Mouse (Mus musculus) layer of hippocampus, adult 6 months (tissue): ENCODE results near the gene Sptbn1. TPM values are rescaled to one million over a fixed set of nuclear protein-coding genes. Genes with fewer than 3 reads are reported as not detected.

Experiments used
- long read RNA-seq, 2 experiments: library from polyadenylated mRNA; unstranded; transcript quantifications; one replicate each; pipeline ENCODE4 v2.0.0; 2019 to 2020
- polyA plus RNA-seq: library from polyadenylated mRNA; unstranded; fragments of <200 nt; fragmentation: Nextera tagmentation; gene quantifications from 2 replicates; pipeline ENCODE4 v1.2.3, GENCODE M21; 2021

The Sptbn1 gene
- 68.6 and 78.8 TPM in 2 replicates for polyA plus RNA-seq
- long read RNA-seq, experiment 1, transcript Sptbn1-207 (2 exons, 2,956 nt): major isoform, 5 of 427 reads
- long read RNA-seq, experiment 1, partial matches to known transcripts: 408 of 427 reads
- long read RNA-seq, experiment 1, other reads (novel, unspliced or antisense): 14 of 427 reads
- long read RNA-seq, experiment 2, full-length matches to known transcripts: 25 of 504 reads
- long read RNA-seq, experiment 2, partial matches to known transcripts: 451 of 504 reads
- long read RNA-seq, experiment 2, other reads (novel, unspliced or antisense): 28 of 504 reads

GRCm38 (mm10) chr11:30267892-30268647 is at the start of gene Sptbn1:
Gene Sptbn1 (minus strand): TSS chr11:30268175.

Other genes starting within 250 kb of the Sptbn1 start
- 1.2 and 1.3 TPM in 2 replicates for gene Eml6, start 242.1 kb downstream of the Sptbn1 start, polyA plus RNA-seq
- 0.21 TPM in 1 of 2 replicates, not detected in the other for gene 4930505A04Rik, start 203.7 kb upstream of the Sptbn1 start, polyA plus RNA-seq